Mouse (Mus musculus) lung, embryonic 16.5 days (tissue): Measurements from ENCODE around the gene Colgalt2. TPM values are rescaled to one million over a fixed set of nuclear protein-coding genes. Genes with fewer than 3 reads are reported as not detected.

Experiments
- ATAC-seq: fragments of 200-750 bp; cut with Nextera tagmentation; 2 replicates; pipeline ENCODE4 v1.8.0; 2017; ENCODE audit warnings: low read depth, mild to moderate bottlenecking, moderate library complexity
- H3K27ac ChIP-seq: fragments of 300-500 bp; sonication (generic); 2 replicates; pipeline ENCODE4 v1.5.1; 2014; ENCODE audit warnings: mild to moderate bottlenecking, control low read depth, low read length
- H3K27me3 ChIP-seq: fragments of 300-500 bp; sonication (generic); 2 replicates; pipeline ENCODE4 v1.6.1; 2014; ENCODE audit warnings: low read depth, low read length, mixed read lengths; ENCODE audit not compliant: control insufficient read depth, insufficient read depth
- H3K36me3 ChIP-seq: fragments of 300-500 bp; sonication (generic); 2 replicates; pipeline ENCODE4 v1.6.1; 2014; ENCODE audit warnings: low read length; ENCODE audit not compliant: control insufficient read depth, insufficient read depth
- H3K4me1 ChIP-seq: fragments of 300-500 bp; sonication (generic); replicated peaks from 2 replicates; pipeline ENCODE4 v1.6.1; 2014; ENCODE audit warnings: low read length, mixed read lengths; ENCODE audit not compliant: control insufficient read depth, insufficient read depth
- H3K4me2 ChIP-seq: fragments of 300-500 bp; sonication (generic); 2 replicates; pipeline ENCODE4 v1.6.1; 2014; ENCODE audit warnings: low read depth, low read length, control low read depth
- H3K4me3 ChIP-seq: fragments of 300-500 bp; sonication (generic); 2 replicates; pipeline ENCODE4 v1.5.1; 2014; ENCODE audit warnings: mild to moderate bottlenecking, low read length, control low read depth
- H3K9ac ChIP-seq: fragments of 300-500 bp; sonication (generic); 2 replicates; pipeline ENCODE4 v1.6.1; 2014; ENCODE audit warnings: low read length, control low read depth
- H3K9me3 ChIP-seq: fragments of 300-500 bp; sonication (generic); 2 replicates; pipeline ENCODE4 v1.6.1; 2016; ENCODE audit warnings: low read length; ENCODE audit not compliant: control insufficient read depth
- WGBS: fragments of 180-500 bp; shearing (Covaris S2); extraction: QIAGEN DNeasy Blood & Tissue Kit; methylation state at CpG from one replicate; pipeline ENCODE4 v1.1.7; 2014; 5-methylcytosine and 5-hydroxymethylcytosine counted together
- polyA plus RNA-seq: library from polyadenylated mRNA; unstranded; fragments of >200 nt; fragmentation: Nextera tagmentation; extraction: Ambion mirVana; gene quantifications from 2 replicates; pipeline ENCODE4 v1.2.1, GENCODE M21; 2015

The Colgalt2 gene
- polyA plus RNA-seq, 1 experiment from 2014 or later, result 1.3 TPM

DNA sequence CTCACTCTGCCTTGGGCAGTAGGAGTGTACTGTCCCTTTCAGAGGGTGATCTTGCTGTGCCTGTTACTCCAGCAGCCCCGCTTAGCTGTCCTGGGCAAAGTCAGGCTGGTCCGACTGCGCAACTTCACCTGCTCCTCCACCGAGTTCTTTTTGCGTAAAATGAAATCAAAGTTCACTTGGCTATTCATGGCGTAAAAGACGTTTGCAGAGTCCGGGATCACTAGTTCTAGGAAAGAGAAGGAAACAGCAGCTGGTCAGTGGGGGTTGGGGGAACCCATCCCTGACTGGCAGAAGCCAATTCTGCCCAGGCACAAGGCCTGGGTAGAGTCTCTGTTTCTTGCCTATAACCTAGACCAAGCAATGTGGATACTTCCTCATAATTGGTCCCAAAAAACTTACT, 119.3 kb downstream of the Colgalt2 start:
- WGBS, result 85% methylated on average over 8 of the region's 8 CpGs
- H3K36me3 ChIP-seq, result peaks cover 7% of the 10 kb centered on the region; the same call in 1 of the 2 replicates
- no peaks in the 10 kb centered on the region for H3K27me3 ChIP-seq
- ATAC-seq, result no peak
- no peaks in the 10 kb centered on the region for H3K4me1 ChIP-seq
- H3K4me3 ChIP-seq, result no peak overlapping the region
- no peak overlapping the region for H3K9ac ChIP-seq
- H3K4me2 ChIP-seq, result no peak overlapping the region
- H3K9me3 ChIP-seq, result no peaks in the 10 kb centered on the region
- no peak overlapping the region for H3K27ac ChIP-seq

- no peak overlapping the region for H3K4me2 ChIP-seq
- H3K27me3 ChIP-seq, result no peaks in the 10 kb centered on the region
- 0 out of 2 replicates have a peak, but pooled peaks cover 3% of the 10 kb centered on the region for H3K4me1 ChIP-seq
- peaks cover 12% of the 10 kb centered on the region for H3K36me3 ChIP-seq
- no peak overlapping the region for H3K9ac ChIP-seq
- no peaks in the 10 kb centered on the region for H3K9me3 ChIP-seq
- 72% methylated on average over 16 of the region's 16 CpGs for WGBS
- H3K4me3 ChIP-seq, result no peak overlapping the region
- H3K27ac ChIP-seq, result no peak overlapping the region
- ATAC-seq, result 0 out of 2 replicates have a peak, but pooled peaks have one; percentile 16
Measured at GRCm38 (mm10) chr1:152520798-152521575, 121.4 kb downstream of the Colgalt2 start.

GRCm38 (mm10) chr1:152522226-152522625, 122.6 kb downstream of the Colgalt2 start:
- Histone ChIP-seq H3K4me1 (0 out of 2 replicates have a peak, but pooled peaks cover 3% of the 10 kb centered on the region), H3K9me3 (no peaks in the 10 kb centered on the region), H3K36me3 (peaks cover 12% of the 10 kb centered on the region), H3K27ac (no peak overlapping the region), H3K27me3 (no peaks in the 10 kb centered on the region), H3K9ac (no peak overlapping the region), H3K4me2 (no peak overlapping the region), H3K4me3 (no peak overlapping the region)
- 89% methylated on average over 3 of the region's 3 CpGs for WGBS
- ATAC-seq, result no peak

DNA sequence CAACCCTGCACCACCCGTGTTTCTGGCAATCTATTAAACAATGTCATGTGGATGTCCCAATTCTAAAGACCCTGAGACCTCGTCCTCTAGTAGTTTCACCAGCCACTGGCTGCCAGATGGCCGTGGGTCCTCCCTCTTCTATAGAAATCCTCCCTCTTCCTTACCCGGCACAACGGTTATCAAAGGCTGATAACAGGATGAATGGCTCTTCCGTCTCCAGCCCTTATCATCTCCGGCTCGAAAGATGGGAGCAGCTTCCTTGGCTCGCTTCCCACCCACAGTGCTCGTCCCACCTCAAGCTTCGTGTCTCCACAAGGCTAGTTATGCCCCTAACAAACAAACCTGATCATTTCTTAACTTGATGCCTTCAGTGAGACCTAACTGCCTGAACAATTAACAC, 123.7 kb downstream of the Colgalt2 start:
- Histone ChIP-seq H3K9me3 (no peaks in the 10 kb centered on the region), H3K4me1 (0 out of 2 replicates have a peak, but pooled peaks cover 3% of the 10 kb centered on the region), H3K27me3 (no peaks in the 10 kb centered on the region), H3K4me2 (no peak overlapping the region), H3K4me3 (no peak overlapping the region), H3K27ac (no peak overlapping the region), H3K9ac (no peak overlapping the region), H3K36me3 (peaks cover 9% of the 10 kb centered on the region)
- 39% methylated on average over 11 of the region's 11 CpGs for WGBS
- ATAC-seq, result no peak

GRCm38 (mm10) chr1:152524098-152524892, 124.7 kb downstream of the Colgalt2 start:
- Histone ChIP-seq H3K4me2 (no peak overlapping the region), H3K9me3 (no peaks in the 10 kb centered on the region), H3K4me1 (0 out of 2 replicates have a peak, but pooled peaks cover 3% of the 10 kb centered on the region), H3K4me3 (no peak overlapping the region), H3K36me3 (peaks cover 5% of the 10 kb centered on the region; the same call in 1 of the 2 replicates), H3K27me3 (no peaks in the 10 kb centered on the region), H3K9ac (no peak overlapping the region), H3K27ac (no peak overlapping the region)
- ATAC-seq, result no peak
- 65% methylated on average over 22 of the region's 22 CpGs for WGBS

DNA sequence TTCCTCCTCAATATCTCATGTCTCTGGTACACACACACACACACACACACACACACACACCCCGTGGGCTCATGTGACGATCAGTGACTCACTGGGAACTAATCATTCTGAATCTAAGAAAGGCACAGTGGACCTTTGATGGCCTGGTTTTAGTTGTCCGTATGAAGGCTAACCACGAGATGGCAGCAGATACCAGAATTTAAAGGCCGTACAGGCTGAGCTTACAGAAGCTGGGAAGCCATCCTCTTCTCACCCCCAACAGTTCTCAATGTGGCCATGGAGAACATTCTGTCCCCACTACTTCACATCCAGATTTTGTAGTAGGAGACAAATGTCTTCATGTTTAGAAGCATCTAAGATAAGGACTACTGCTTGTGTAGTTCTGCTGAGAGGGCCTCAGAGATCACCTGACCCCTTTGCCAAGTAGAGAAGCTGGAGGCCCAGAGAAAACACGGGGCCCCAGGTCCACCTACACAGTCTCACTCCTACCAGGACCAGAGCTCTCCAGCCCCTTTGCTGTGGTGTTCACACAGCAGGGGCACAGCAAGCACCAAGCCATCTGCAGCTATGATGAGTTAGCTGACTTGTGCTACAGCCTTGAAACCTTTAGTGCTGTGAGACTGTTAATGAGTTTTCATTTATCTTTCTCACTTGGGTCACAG, 125.5 kb downstream of the Colgalt2 start:
- WGBS, result 18% methylated on average over 6 of the region's 6 CpGs
- Histone ChIP-seq H3K36me3 (peaks cover 5% of the 10 kb centered on the region; the same call in 1 of the 2 replicates), H3K4me2 (no peak overlapping the region), H3K27ac (no peak overlapping the region), H3K27me3 (no peaks in the 10 kb centered on the region), H3K4me1 (0 out of 2 replicates have a peak, but pooled peaks cover 3% of the 10 kb centered on the region), H3K9ac (no peak overlapping the region), H3K9me3 (no peaks in the 10 kb centered on the region), H3K4me3 (no peak overlapping the region)
- ATAC-seq, result peak; percentile 78

GRCm38 (mm10) chr1:152526154-152526553, 126.5 kb downstream of the Colgalt2 start:
- Histone ChIP-seq H3K4me3 (no peak overlapping the region), H3K4me2 (no peak overlapping the region), H3K4me1 (0 out of 2 replicates have a peak, but pooled peaks cover 3% of the 10 kb centered on the region), H3K27me3 (no peaks in the 10 kb centered on the region), H3K9ac (no peak overlapping the region), H3K36me3 (peaks cover 5% of the 10 kb centered on the region; the same call in 1 of the 2 replicates), H3K9me3 (no peaks in the 10 kb centered on the region), H3K27ac (no peak overlapping the region)
- WGBS, result 72% methylated on average over 9 of the region's 9 CpGs
- no peak for ATAC-seq

- no peak overlapping the region for H3K27ac ChIP-seq
- H3K4me3 ChIP-seq, result no peak overlapping the region
- no peaks in the 10 kb centered on the region for H3K9me3 ChIP-seq
- no peak for ATAC-seq
- WGBS, result 73% methylated on average over 6 of the region's 6 CpGs
- no peak overlapping the region for H3K9ac ChIP-seq
- peaks cover 5% of the 10 kb centered on the region; the same call in 1 of the 2 replicates for H3K36me3 ChIP-seq
- no peaks in the 10 kb centered on the region for H3K27me3 ChIP-seq
- H3K4me2 ChIP-seq, result no peak overlapping the region
- H3K4me1 ChIP-seq, result peaks cover 7% of the 10 kb centered on the region
Measured at GRCm38 (mm10) chr1:152528214-152528613, 128.6 kb downstream of the Colgalt2 start.
